Mouse (Mus musculus) lung, postnatal 14 days (tissue): Measurements from ENCODE around the gene Ipcef1.

ENCODE experiments used
- DNase-seq: peaks from one replicate; pipeline ENCODE4 v3.0.0; 2021

Gene Ipcef1

DNA sequence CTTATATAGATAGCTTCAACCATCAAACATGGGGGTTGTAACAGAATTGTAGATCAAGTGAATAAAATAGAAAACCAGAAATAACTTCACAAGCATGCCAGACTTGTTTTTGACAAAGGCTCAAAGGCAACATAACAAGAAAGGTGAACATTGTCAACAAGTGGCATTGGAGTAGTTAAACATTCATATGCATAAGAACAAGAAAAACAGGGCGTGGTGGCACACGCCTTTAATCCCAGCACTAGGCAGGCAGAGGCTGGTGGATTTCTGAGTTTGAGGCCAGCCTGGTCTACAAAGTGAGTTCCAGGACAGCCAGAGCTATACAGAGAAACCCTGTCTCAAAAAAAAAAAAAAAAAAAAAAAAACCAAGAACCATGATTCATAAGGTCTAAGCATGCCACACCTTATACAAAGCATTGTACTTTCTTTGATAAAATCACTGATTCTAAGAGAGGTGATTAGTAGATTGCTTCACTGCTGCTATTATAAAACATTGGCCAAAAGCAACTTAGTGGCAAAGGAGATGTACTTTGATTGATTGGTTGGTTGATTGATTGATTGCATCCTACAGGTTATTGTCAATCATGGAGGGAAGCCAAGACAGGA is 173.9 kb downstream of the Ipcef1 start:
- DNase-seq, result no peak

DNA sequence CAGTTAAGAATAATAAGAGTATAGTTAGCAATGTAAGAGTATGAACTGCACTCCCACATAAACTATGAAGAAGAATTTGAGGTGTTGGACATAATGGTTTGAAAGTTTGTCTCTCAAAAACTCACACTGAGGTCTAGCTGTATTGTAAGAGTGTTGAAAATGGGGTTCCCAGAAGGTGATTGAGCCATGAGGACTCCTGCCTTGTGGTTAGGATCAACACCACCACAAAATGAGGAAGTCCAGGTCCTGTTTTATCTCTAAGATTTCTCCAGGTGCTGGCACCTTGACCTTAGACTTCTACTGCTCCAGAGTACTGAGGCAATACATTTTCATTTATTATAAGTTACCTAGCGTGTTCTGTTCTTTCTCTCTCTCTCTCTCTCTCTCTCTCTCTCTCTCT is 178.4 kb downstream of the Ipcef1 start:
- no peak for DNase-seq

GRCm38 (mm10) chr10:6871418-6872072 is 180.7 kb downstream of the Ipcef1 start:
- no peak for DNase-seq

- DNase-seq, result no peak
These were observed 196.5 kb downstream of the Ipcef1 start for GRCm38 (mm10) chr10:6855812-6856211.

DNA sequence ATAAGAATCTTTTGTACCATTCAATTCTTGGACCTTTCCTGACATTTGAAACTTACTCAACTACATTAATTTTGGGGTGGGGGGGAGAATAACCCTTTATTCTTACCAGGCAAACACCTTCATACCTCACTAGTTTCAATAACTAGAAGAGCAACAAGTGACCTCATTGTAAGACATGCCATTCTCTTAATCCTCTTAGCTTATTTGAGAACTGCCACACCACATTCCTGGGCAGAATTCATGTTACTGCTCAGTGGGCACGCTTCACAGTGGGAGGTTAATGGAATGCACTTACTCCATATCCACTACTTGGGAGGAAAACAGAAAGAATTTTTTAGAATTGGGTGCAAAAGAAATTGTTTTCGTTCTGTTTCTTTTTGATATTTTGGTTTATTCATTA is 203.4 kb downstream of the Ipcef1 start:
- DNase-seq, result no peak

GRCm38 (mm10) chr10:6848162-6848754 is 204.0 kb downstream of the Ipcef1 start:
- DNase-seq, result no peak

DNA sequence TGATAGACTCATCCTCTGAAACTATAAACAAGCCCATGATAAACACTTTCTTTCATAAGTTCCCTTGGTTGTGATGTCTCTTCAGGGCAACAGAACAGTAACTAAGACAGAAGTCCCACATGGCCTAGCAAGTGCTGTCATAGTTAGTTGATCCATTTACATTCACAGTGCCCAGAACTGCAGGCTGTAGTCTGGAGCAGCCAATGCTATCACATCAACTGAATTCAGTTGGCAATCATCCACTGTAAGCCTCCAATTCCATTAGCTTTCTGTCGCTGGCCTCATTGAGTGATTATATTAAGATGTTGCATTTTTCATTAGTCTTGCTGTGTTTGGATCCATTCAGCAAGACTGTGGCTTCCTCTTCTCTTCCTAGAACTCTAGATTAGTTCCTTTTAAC is 206.0 kb downstream of the Ipcef1 start:
- no peak for DNase-seq

- no peak for DNase-seq
These were observed 210.1 kb downstream of the Ipcef1 start for GRCm38 (mm10) chr10:6842225-6842624.
